Mouse (Mus musculus) midbrain, embryonic 10.5 days (tissue): ENCODE results near the gene Magi2. TPM values are rescaled to one million over a fixed set of nuclear protein-coding genes. Genes with fewer than 3 reads are reported as not detected.
"Not testable (repeated sequence)": the region's sequence is repeated elsewhere in the genome, so short reads cannot be mapped to it uniquely, and the experiment has no call there.

Source experiments
- DNase-seq: peaks from one replicate; pipeline ENCODE4 v3.0.0-alpha.2; 2017; ENCODE audit warnings: low spot score
- H3K27ac ChIP-seq: fragments of 300-500 bp; sonication (generic); replicated peaks from 2 replicates; pipeline ENCODE4 v1.5.1; 2016; ENCODE audit warnings: mild to moderate bottlenecking
- H3K27me3 ChIP-seq: fragments of 300-500 bp; sonication (generic); 2 replicates; pipeline ENCODE4 v1.6.1; 2016; ENCODE audit warnings: low read depth, mild to moderate bottlenecking; ENCODE audit not compliant: poor library complexity, severe bottlenecking
- H3K36me3 ChIP-seq: fragments of 300-500 bp; sonication (generic); 2 replicates; pipeline ENCODE4 v1.6.1; 2016; ENCODE audit warnings: mild to moderate bottlenecking, moderate library complexity
- H3K4me1 ChIP-seq: fragments of 300-500 bp; sonication (generic); 2 replicates; pipeline ENCODE4 v1.6.1; 2016
- H3K4me3 ChIP-seq: fragments of 300-500 bp; sonication (generic); 2 replicates; pipeline ENCODE4 v1.5.1; 2016; ENCODE audit warnings: mild to moderate bottlenecking, moderate library complexity
- H3K9me3 ChIP-seq: fragments of 300-500 bp; sonication (generic); replicated peaks from 2 replicates; pipeline ENCODE4 v1.6.1; 2016; ENCODE audit warnings: mild to moderate bottlenecking
- WGBS: fragments of 180-500 bp; shearing (Covaris S2); methylation state at CpG from one replicate; pipeline ENCODE4 v1.1.7; 2016; 5-methylcytosine and 5-hydroxymethylcytosine counted together
- polyA plus RNA-seq: library from polyadenylated mRNA; unstranded; fragments of >200 nt; fragmentation: Nextera tagmentation; extraction: Ambion mirVana; gene quantifications from 2 replicates; pipeline ENCODE4 v1.2.1, GENCODE M21; 2016

Gene Magi2
- polyA plus RNA-seq, 1 experiment from 2014 or later: 3.8 TPM

GRCm38 (mm10) chr5:20249382-20249781, 1022.5 kb downstream of the Magi2 start:
- Histone ChIP-seq H3K4me3 (no peak overlapping the region), H3K36me3 (no peaks in the 10 kb centered on the region), H3K27me3 (no peaks in the 10 kb centered on the region), H3K9me3 (no peaks in the 10 kb centered on the region), H3K4me1 (peaks cover under 1% of the 10 kb centered on the region; the same call in 1 of the 2 replicates), H3K27ac (no peak overlapping the region)
- WGBS: 95% methylated on average over 6 of the region's 6 CpGs
- DNase-seq: no peak

GRCm38 (mm10) chr5:20251541-20251940, 1024.7 kb downstream of the Magi2 start:
- peaks cover 9% of the 10 kb centered on the region for H3K4me1 ChIP-seq
- no peaks in the 10 kb centered on the region for H3K9me3 ChIP-seq
- 85% methylated on average over 6 of the region's 6 CpGs for WGBS
- DNase-seq: no peak
- H3K27ac ChIP-seq: no peak overlapping the region
- H3K36me3 ChIP-seq: no peaks in the 10 kb centered on the region
- no peaks in the 10 kb centered on the region for H3K27me3 ChIP-seq
- no peak overlapping the region for H3K4me3 ChIP-seq

GRCm38 (mm10) chr5:20256150-20256868, 1029.5 kb downstream of the Magi2 start:
- 94% methylated on average over 3 of the region's 3 CpGs for WGBS
- no peak overlapping the region for H3K27ac ChIP-seq

GRCm38 (mm10) chr5:20256933-20257332, 1030.1 kb downstream of the Magi2 start:
- no peak for DNase-seq
- WGBS: 53% methylated on average over 2 of the region's 2 CpGs
- no peak overlapping the region for H3K4me3 ChIP-seq

More at GRCm38 (mm10) chr5:20256150-20256868, 1029.5 kb downstream of the Magi2 start:
- Histone ChIP-seq H3K9me3 (0 out of 2 replicates have a peak, but pooled peaks cover 2% of the 10 kb centered on the region), H3K36me3 (no peaks in the 10 kb centered on the region), H3K4me1 (peaks cover 18% of the 10 kb centered on the region), H3K4me3 (no peak overlapping the region), H3K27me3 (no peaks in the 10 kb centered on the region)
- DNase-seq: no peak

GRCm38 (mm10) chr5:20257419-20257818, 1030.6 kb downstream of the Magi2 start:
- Histone ChIP-seq H3K27me3 (no peaks in the 10 kb centered on the region), H3K36me3 (no peaks in the 10 kb centered on the region), H3K9me3 (0 out of 2 replicates have a peak, but pooled peaks cover 2% of the 10 kb centered on the region), H3K27ac (no peak overlapping the region), H3K4me3 (no peak overlapping the region), H3K4me1 (peaks cover 18% of the 10 kb centered on the region)
- 73% methylated on average over 4 of the region's 4 CpGs for WGBS
- no peak for DNase-seq

More at GRCm38 (mm10) chr5:20256933-20257332, 1030.1 kb downstream of the Magi2 start:
- no peaks in the 10 kb centered on the region for H3K27me3 ChIP-seq
- 0 out of 2 replicates have a peak, but pooled peaks cover 2% of the 10 kb centered on the region for H3K9me3 ChIP-seq
- H3K36me3 ChIP-seq: no peaks in the 10 kb centered on the region
- H3K27ac ChIP-seq: no peak overlapping the region
- H3K4me1 ChIP-seq: peaks cover 18% of the 10 kb centered on the region

GRCm38 (mm10) chr5:20259719-20260118, 1032.9 kb downstream of the Magi2 start:
- no peaks in the 10 kb centered on the region for H3K27me3 ChIP-seq
- 80% methylated on average over 3 of the region's 3 CpGs for WGBS
- H3K36me3 ChIP-seq: no peaks in the 10 kb centered on the region
- H3K27ac ChIP-seq: no peak overlapping the region
- DNase-seq: no peak
- H3K4me3 ChIP-seq: no peak overlapping the region
- H3K4me1 ChIP-seq: peaks cover 14% of the 10 kb centered on the region
- H3K9me3 ChIP-seq: 0 out of 2 replicates have a peak, but pooled peaks cover 2% of the 10 kb centered on the region

- H3K4me1 ChIP-seq, H3K27me3 ChIP-seq, H3K4me3 ChIP-seq, DNase-seq, H3K27ac ChIP-seq, H3K36me3 ChIP-seq, H3K9me3 ChIP-seq: not testable (repeated sequence)
- whole genome bisulfite sequencing: 82% methylated on average over 1 of the region's 1 CpGs
Observed at GRCm38 (mm10) chr5:20272680-20273079, 1045.8 kb downstream of the Magi2 start.

- H3K36me3 ChIP-seq: no peaks in the 10 kb centered on the region
- H3K9me3 ChIP-seq: no peaks in the 10 kb centered on the region
- H3K4me3 ChIP-seq: no peak overlapping the region
- 88% methylated on average over 2 of the region's 2 CpGs for WGBS
- H3K27ac ChIP-seq: no peak overlapping the region
- H3K27me3 ChIP-seq: no peaks in the 10 kb centered on the region
- H3K4me1 ChIP-seq: no peaks in the 10 kb centered on the region
- no peak for DNase-seq
Observed at GRCm38 (mm10) chr5:20275632-20276031, 1048.8 kb downstream of the Magi2 start.

- DNase-seq: no peak
- no peaks in the 10 kb centered on the region for H3K36me3 ChIP-seq
- H3K27ac ChIP-seq: no peak overlapping the region
- H3K4me1 ChIP-seq: no peaks in the 10 kb centered on the region
- no peaks in the 10 kb centered on the region for H3K9me3 ChIP-seq
- no peaks in the 10 kb centered on the region for H3K27me3 ChIP-seq
- H3K4me3 ChIP-seq: no peak overlapping the region
- 88% methylated on average over 8 of the region's 8 CpGs for WGBS
Observed at GRCm38 (mm10) chr5:20285080-20285840, 1058.4 kb downstream of the Magi2 start.

- Histone ChIP-seq H3K27ac (no peak overlapping the region), H3K4me1 (no peaks in the 10 kb centered on the region), H3K36me3 (no peaks in the 10 kb centered on the region), H3K4me3 (no peak overlapping the region), H3K27me3 (no peaks in the 10 kb centered on the region), H3K9me3 (no peaks in the 10 kb centered on the region)
- WGBS: 76% methylated on average over 11 of the region's 11 CpGs
- no peak for DNase-seq
Observed at GRCm38 (mm10) chr5:20294521-20294920, 1067.7 kb downstream of the Magi2 start.

GRCm38 (mm10) chr5:20299816-20300215, 1073.0 kb downstream of the Magi2 start:
- Histone ChIP-seq H3K9me3 (no peaks in the 10 kb centered on the region), H3K27me3 (no peaks in the 10 kb centered on the region)

GRCm38 (mm10) chr5:20303056-20303965, 1076.5 kb downstream of the Magi2 start:
- Histone ChIP-seq H3K9me3 (no peaks in the 10 kb centered on the region), H3K27ac (no peak overlapping the region), H3K4me3 (no peak overlapping the region), H3K36me3 (no peaks in the 10 kb centered on the region), H3K4me1 (no peaks in the 10 kb centered on the region), H3K27me3 (no peaks in the 10 kb centered on the region)
- WGBS: 88% methylated on average over 8 of the region's 8 CpGs
- DNase-seq: no peak

More at GRCm38 (mm10) chr5:20299816-20300215, 1073.0 kb downstream of the Magi2 start:
- no peak overlapping the region for H3K4me3 ChIP-seq
- DNase-seq: no peak
- 82% methylated on average over 6 of the region's 6 CpGs for WGBS
- H3K27ac ChIP-seq: no peak overlapping the region
- no peaks in the 10 kb centered on the region for H3K36me3 ChIP-seq
- no peaks in the 10 kb centered on the region for H3K4me1 ChIP-seq
